Mouse (Mus musculus) limb, embryonic 15.5 days (tissue): Measurements from ENCODE around the gene Acat3. TPM values are rescaled to one million over a fixed set of nuclear protein-coding genes. Genes with fewer than 3 reads are reported as not detected.

Source experiments
- ATAC-seq: fragments of 200-750 bp; cut with Nextera tagmentation; 2 replicates; pipeline ENCODE4 v1.8.0; 2017; ENCODE audit warnings: low read depth, moderate TSS enrichment; ENCODE audit not compliant: insufficient number of reproducible peaks, low FRiP score, low TSS enrichment
- H3K27ac ChIP-seq: fragments of 300-500 bp; sonication (generic); 2 replicates; pipeline ENCODE4 v1.5.1; 2015; ENCODE audit warnings: moderate library complexity, mild to moderate bottlenecking, inconsistent platforms
- H3K27me3 ChIP-seq: fragments of 300-500 bp; sonication (generic); 2 replicates; pipeline ENCODE4 v1.6.1; 2015; ENCODE audit warnings: inconsistent platforms
- H3K36me3 ChIP-seq: fragments of 300-500 bp; sonication (generic); 2 replicates; pipeline ENCODE4 v1.6.1; 2015; ENCODE audit warnings: inconsistent platforms
- H3K4me1 ChIP-seq: fragments of 300-500 bp; sonication (generic); 2 replicates; pipeline ENCODE4 v1.6.1; 2015; ENCODE audit warnings: inconsistent platforms
- H3K4me2 ChIP-seq: fragments of 300-500 bp; sonication (generic); 2 replicates; pipeline ENCODE4 v1.6.1; 2015; ENCODE audit warnings: mild to moderate bottlenecking, inconsistent platforms
- H3K4me3 ChIP-seq: fragments of 300-500 bp; sonication (generic); 2 replicates; pipeline ENCODE4 v1.5.1; 2015; ENCODE audit warnings: mild to moderate bottlenecking, inconsistent platforms
- H3K9ac ChIP-seq: fragments of 300-500 bp; sonication (generic); 2 replicates; pipeline ENCODE4 v1.6.1; 2015; ENCODE audit warnings: inconsistent platforms
- H3K9me3 ChIP-seq: fragments of 300-500 bp; sonication (generic); 2 replicates; pipeline ENCODE4 v1.6.1; 2016; ENCODE audit warnings: inconsistent platforms
- WGBS: fragments of 180-500 bp; shearing (Covaris S2); methylation state at CpG from one replicate; pipeline ENCODE4 v1.1.7; 2015; 5-methylcytosine and 5-hydroxymethylcytosine counted together
- polyA plus RNA-seq: library from polyadenylated mRNA; unstranded; fragments of >200 nt; fragmentation: Nextera tagmentation; extraction: Ambion mirVana; gene quantifications from 2 replicates; pipeline ENCODE4 v1.2.1, GENCODE M21; 2015

Gene Acat3
- polyA plus RNA-seq, 1 experiment from 2014 or later = 0.72 TPM

DNA sequence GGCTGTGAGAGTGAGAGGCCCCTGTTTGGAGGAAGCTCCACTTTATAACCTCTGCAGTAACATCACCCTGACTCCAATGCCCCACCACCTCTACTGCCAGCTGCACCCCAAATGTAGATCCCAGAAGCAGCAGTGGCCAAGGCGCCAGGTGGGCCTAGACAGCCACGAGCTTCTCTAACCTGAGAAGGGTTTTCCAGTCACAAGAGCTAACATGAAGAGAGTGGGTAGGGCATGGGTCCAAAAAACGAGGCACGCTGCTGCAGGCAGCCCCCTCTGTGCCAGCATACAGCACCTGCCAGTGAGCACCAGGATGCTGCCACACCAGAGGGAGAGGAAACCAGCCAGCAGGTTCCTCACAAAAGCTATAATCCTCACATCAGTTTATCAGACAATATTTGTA, 49.3 kb downstream of the Acat3 start:
- Histone ChIP-seq H3K4me3 (no peak overlapping the region), H3K9ac (no peak overlapping the region), H3K4me1 (peaks cover 12% of the 10 kb centered on the region), H3K27ac (no peak overlapping the region), H3K36me3 (no peaks in the 10 kb centered on the region), H3K4me2 (no peak overlapping the region), H3K27me3 (no peaks in the 10 kb centered on the region), H3K9me3 (no peaks in the 10 kb centered on the region)
- ATAC-seq = no peak
- WGBS = 83% methylated on average over 4 of the region's 4 CpGs

DNA sequence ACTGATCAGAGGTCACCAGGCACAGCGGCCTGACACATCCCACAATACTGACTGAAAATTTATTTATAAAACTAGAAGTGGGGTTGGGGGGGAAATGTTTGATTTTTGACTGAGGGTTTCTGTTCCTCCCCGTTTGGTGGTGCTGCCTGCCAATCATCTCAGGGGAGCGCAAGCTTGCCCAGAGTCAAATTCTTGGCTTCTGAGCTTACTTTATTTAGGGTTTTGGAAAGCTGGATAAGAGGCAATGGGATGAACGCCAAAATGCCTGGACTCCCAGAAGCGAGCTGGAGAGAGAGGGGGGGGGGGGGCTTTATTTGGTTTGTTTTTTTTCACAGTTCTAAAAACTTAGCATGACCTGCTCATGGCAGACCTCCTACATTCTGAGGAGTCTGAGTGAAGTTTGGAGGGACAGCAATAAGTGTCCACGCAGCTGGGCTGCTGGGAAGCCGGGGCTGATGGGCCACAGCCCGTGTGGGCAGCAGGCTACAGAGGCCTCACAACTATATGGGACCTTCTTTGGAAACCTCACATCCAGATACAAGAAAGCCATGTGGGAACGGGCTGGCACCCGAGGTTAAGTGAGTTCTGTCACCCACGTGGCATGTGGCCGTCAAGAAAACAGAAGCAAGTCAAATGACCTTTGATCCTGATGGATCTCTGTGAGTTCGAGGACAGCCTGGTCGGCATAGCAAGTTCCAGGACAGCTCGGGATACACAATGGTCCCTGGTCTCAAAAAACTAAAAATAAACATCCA, 53.2 kb downstream of the Acat3 start:
- no peak overlapping the region for H3K4me3 ChIP-seq
- 0 out of 2 replicates have a peak overlapping the region, but pooled peaks have one; percentile 59 for H3K27ac ChIP-seq
- H3K9ac ChIP-seq = no peak overlapping the region
- 0 out of 2 replicates have a peak, but pooled peaks have one; percentile 28 for ATAC-seq
- H3K36me3 ChIP-seq = no peaks in the 10 kb centered on the region
- H3K9me3 ChIP-seq = no peaks in the 10 kb centered on the region
- WGBS = 57% methylated on average over 15 of the region's 15 CpGs
- no peaks in the 10 kb centered on the region for H3K27me3 ChIP-seq
- no peak overlapping the region for H3K4me2 ChIP-seq
- H3K4me1 ChIP-seq = peaks cover 12% of the 10 kb centered on the region

DNA sequence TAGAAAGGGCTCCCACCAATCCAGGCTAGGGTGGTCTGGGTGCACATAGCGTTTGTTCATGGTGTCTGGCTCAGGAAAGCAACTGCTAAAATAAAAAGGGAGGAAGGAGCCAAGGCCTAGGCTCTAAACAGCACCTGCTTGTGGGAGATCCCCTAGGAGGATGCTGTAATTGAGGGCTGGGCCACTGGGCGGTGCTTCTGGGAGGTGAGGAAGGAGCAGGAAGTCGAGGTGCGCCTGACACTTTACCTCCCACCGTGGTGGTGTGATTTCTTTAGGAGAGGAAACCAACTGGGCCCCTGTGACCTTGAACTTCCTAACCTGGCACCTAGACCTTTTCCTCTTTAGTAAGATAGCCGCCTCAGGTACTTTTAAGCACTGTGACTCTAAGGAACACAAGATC, 53.8 kb downstream of the Acat3 start:
- H3K4me3 ChIP-seq = no peak overlapping the region
- no peaks in the 10 kb centered on the region for H3K9me3 ChIP-seq
- H3K4me1 ChIP-seq = peaks cover 12% of the 10 kb centered on the region
- 0 out of 2 replicates have a peak overlapping the region, but pooled peaks have one; percentile 22 for H3K27ac ChIP-seq
- H3K36me3 ChIP-seq = no peaks in the 10 kb centered on the region
- ATAC-seq = no peak
- WGBS = 25% methylated on average over 6 of the region's 6 CpGs
- no peaks in the 10 kb centered on the region for H3K27me3 ChIP-seq
- H3K4me2 ChIP-seq = no peak overlapping the region
- H3K9ac ChIP-seq = no peak overlapping the region

DNA sequence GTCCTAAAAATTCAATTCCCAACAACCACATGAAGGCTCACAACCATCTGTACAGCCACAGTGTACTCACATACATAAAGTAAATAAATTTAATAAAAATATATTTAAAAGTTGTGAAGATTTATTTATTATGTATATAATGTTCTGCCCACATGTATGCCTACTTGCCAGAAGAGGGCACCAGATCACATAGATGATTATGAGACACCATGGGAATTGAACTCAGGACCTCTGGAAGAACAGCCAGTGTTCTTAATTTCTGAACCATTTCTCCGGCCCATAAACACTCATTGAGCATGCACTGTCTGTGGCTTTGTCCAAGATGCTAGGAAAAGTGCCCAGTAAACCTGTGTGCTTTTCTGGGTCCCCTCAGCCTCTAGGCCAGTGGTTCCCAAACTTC, 59.2 kb downstream of the Acat3 start:
- Histone ChIP-seq H3K4me3 (no peak overlapping the region), H3K9ac (no peak overlapping the region), H3K27ac (no peak overlapping the region), H3K4me2 (no peak overlapping the region), H3K4me1 (peaks cover 3% of the 10 kb centered on the region; the same call in 1 of the 2 replicates), H3K36me3 (no peaks in the 10 kb centered on the region), H3K9me3 (no peaks in the 10 kb centered on the region), H3K27me3 (no peaks in the 10 kb centered on the region)
- no peak for ATAC-seq
- 89% methylated on average over 1 of the region's 1 CpGs for WGBS

DNA sequence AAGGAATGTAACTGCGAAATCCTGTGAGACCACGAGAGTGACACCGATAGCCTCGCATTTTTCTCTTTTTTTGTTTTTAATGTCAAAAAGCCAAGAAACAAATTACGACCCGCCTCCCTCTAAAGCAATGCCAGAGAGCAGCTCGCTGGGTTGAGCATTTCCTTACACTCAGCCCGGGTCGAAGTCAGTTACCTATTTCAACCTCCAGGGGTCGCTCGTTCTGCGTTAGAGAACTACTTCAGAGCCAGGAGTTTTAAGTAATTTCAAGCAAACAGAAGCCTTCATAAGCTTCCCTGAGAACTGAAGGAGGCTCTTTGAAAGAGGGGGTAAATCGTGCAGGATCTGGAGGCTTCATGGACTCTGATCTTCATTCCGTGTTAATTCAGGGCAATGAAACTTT, 60.2 kb downstream of the Acat3 start:
- ATAC-seq = no peak
- H3K4me2 ChIP-seq = peak overlapping the region; percentile 46
- H3K4me1 ChIP-seq = peaks cover 3% of the 10 kb centered on the region; the same call in 1 of the 2 replicates
- peak overlapping the region; percentile 18; the same call in 1 of the 2 replicates for H3K4me3 ChIP-seq
- H3K27ac ChIP-seq = 0 out of 2 replicates have a peak overlapping the region, but pooled peaks have one; percentile 24
- H3K9me3 ChIP-seq = no peaks in the 10 kb centered on the region
- 2% methylated on average over 14 of the region's 14 CpGs for WGBS
- H3K36me3 ChIP-seq = no peaks in the 10 kb centered on the region
- H3K9ac ChIP-seq = no peak overlapping the region
- no peaks in the 10 kb centered on the region for H3K27me3 ChIP-seq

DNA sequence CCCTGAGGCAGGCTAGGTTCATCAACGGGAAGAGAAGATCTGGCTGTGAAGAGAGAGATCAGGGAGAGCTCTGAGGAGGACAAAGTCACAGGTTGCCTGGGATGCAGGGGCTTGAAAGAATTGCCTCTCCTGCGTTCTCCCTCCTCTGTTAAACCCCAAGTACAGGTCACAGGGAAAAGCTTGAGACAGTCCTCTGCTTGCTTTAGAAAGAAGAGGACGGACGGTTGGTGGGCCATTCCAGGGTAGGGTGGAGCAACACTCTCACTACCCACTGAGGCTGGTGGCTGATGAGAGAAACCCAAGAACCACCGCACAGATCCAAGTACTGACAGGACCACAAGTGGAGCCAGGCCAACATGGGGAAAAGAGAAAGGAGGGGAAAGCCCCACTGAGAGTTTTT, 64.7 kb downstream of the Acat3 start, which contains the start of gene Mrgprh:
Gene Mrgprh, plus strand, starts transcription at position 301 of the 400 bp plus-strand sequence.
- H3K9me3 ChIP-seq = no peaks in the 10 kb centered on the region
- 73% methylated on average over 5 of the region's 5 CpGs for WGBS
- no peak within 1 kb of the TSS for H3K4me2 ChIP-seq
- ATAC-seq = no peak
- no peak within 1 kb of the TSS for H3K4me3 ChIP-seq
- no peaks in the 10 kb centered on the region; the same call in 1 of the 2 replicates for H3K27me3 ChIP-seq
- no peak within 1 kb of the TSS for H3K27ac ChIP-seq
- peaks cover 20% of the 10 kb centered on the region for H3K4me1 ChIP-seq
- no peaks in the 10 kb centered on the region for H3K36me3 ChIP-seq
- no peak within 1 kb of the TSS for H3K9ac ChIP-seq

Other genes with a start within 250 kb of the Acat3 start
- gene Igf2r, start 170.9 kb downstream of the Acat3 start, polyA plus RNA-seq = 45.0 TPM in 2 replicates
- gene Mas1, start 72.5 kb downstream of the Acat3 start, polyA plus RNA-seq = 0.92 and 1.5 TPM in 2 replicates
- gene Mrgprh, start 64.6 kb downstream of the Acat3 start, polyA plus RNA-seq = 0.17 and 0.29 TPM in 2 replicates
- gene Pnldc1, start 30.4 kb downstream of the Acat3 start, polyA plus RNA-seq = 1.6 and 2.2 TPM in 2 replicates
- gene Tcp1, start 24.9 kb downstream of the Acat3 start, polyA plus RNA-seq = 354 and 369 TPM in 2 replicates
- gene Mrpl18, start 24.3 kb downstream of the Acat3 start, polyA plus RNA-seq = 132 and 136 TPM in 2 replicates
- 128 and 133 TPM in 2 replicates for gene Acat2, start 20.1 kb upstream of the Acat3 start, polyA plus RNA-seq
- gene Wtap, start 53.6 kb upstream of the Acat3 start, polyA plus RNA-seq = 106 and 124 TPM in 2 replicates
- 89.2 and 111 TPM in 2 replicates for gene Sod2, start 66.2 kb upstream of the Acat3 start, polyA plus RNA-seq
- 0.22 TPM in 1 of 2 replicates, not detected in the other for gene Gpr31b, start 111.7 kb upstream of the Acat3 start, polyA plus RNA-seq
- 0.10 TPM in 1 of 2 replicates, not detected in the other for gene Tcp10b, start 120.5 kb upstream of the Acat3 start, polyA plus RNA-seq
- gene Unc93a, start 191.2 kb upstream of the Acat3 start, polyA plus RNA-seq = 0.08 and 0.14 TPM in 2 replicates